Mouse (Mus musculus) limb, embryonic 12.5 days (tissue): Measurements from ENCODE around the gene Bex6. TPM values are rescaled to one million over a fixed set of nuclear protein-coding genes. Genes with fewer than 3 reads are reported as not detected.
A peak's percentile ranks its signal among the peaks of the same experiment; 100 is the strongest.

ENCODE experiments used
- ATAC-seq: fragments of 200-750 bp; cut with Nextera tagmentation; 2 replicates; pipeline ENCODE4 v1.8.0; 2017; ENCODE audit warnings: low read depth, moderate TSS enrichment; ENCODE audit not compliant: insufficient number of reproducible peaks, insufficient read depth, low FRiP score, low TSS enrichment
- H3K27ac ChIP-seq: fragments of 300-500 bp; sonication (generic); 2 replicates; pipeline ENCODE4 v1.5.1; 2016; ENCODE audit warnings: mild to moderate bottlenecking, moderate library complexity
- H3K27me3 ChIP-seq: fragments of 300-500 bp; sonication (generic); 2 replicates; pipeline ENCODE4 v1.6.1; 2016; ENCODE audit warnings: mild to moderate bottlenecking, moderate library complexity
- H3K36me3 ChIP-seq: fragments of 300-500 bp; sonication (generic); 2 replicates; pipeline ENCODE4 v1.6.1; 2016; ENCODE audit warnings: mild to moderate bottlenecking, moderate library complexity
- H3K4me1 ChIP-seq: fragments of 300-500 bp; sonication (generic); replicated peaks from 2 replicates; pipeline ENCODE4 v1.6.1; 2016
- H3K4me2 ChIP-seq: fragments of 300-500 bp; sonication (generic); 2 replicates; pipeline ENCODE4 v1.6.1; 2016; ENCODE audit warnings: mild to moderate bottlenecking, moderate library complexity
- H3K4me3 ChIP-seq: fragments of 300-500 bp; sonication (generic); replicated peaks from 2 replicates; pipeline ENCODE4 v1.5.1; 2016; ENCODE audit warnings: mild to moderate bottlenecking
- H3K9ac ChIP-seq: fragments of 300-500 bp; sonication (generic); replicated peaks from 2 replicates; pipeline ENCODE4 v1.6.1; 2016; ENCODE audit warnings: mild to moderate bottlenecking, moderate library complexity
- H3K9me3 ChIP-seq: fragments of 300-500 bp; sonication (generic); 2 replicates; pipeline ENCODE4 v1.6.1; 2016; ENCODE audit warnings: mild to moderate bottlenecking, moderate library complexity
- WGBS: fragments of 180-500 bp; shearing (Covaris S2); methylation state at CpG from one replicate; pipeline ENCODE4 v1.1.7; 2016; 5-methylcytosine and 5-hydroxymethylcytosine counted together
- polyA plus RNA-seq: library from polyadenylated mRNA; unstranded; fragments of >200 nt; fragmentation: Nextera tagmentation; extraction: Ambion mirVana; gene quantifications from 2 replicates; pipeline ENCODE4 v1.2.1, GENCODE M21; 2016

Bex6 gene
- polyA plus RNA-seq, 1 experiment from 2014 or later: not detected

DNA sequence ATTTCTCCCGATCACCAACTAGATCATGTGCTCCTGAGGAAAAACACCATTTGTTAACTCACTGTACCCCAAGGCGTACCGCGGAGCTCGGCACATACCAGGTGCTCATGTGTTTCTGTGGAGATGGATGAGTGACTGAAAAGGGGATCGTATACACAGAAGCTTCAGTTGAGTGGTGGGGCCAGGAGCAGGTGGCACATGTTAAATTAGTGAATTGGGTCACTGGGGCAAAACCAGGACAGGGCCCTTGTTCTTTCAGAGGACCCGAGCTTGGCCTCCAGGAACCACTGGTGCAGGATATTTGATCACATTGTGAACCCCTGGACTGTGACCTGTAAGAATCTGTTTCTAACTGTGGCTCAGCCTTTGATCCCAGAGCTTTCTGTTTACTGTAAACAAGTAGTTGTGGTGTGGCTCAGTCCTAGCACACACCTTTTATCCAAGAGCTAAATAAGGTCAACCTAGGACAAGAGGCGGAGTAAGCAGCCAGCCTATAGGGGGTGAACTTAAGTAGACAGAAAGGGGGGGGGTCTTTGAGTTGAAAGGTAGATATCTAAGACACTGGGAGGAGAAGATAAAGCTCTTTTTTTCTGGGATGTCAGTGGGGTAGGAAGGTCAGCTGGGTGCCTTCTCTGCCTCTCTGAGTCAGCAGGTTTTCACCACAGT is 5.2 kb upstream of the Bex6 start:
- H3K9me3 ChIP-seq: no peaks in the 10 kb centered on the region
- no peak overlapping the region for H3K4me2 ChIP-seq
- no peak for ATAC-seq
- H3K27me3 ChIP-seq: no peaks in the 10 kb centered on the region
- H3K36me3 ChIP-seq: no peaks in the 10 kb centered on the region
- H3K9ac ChIP-seq: no peak overlapping the region
- H3K4me1 ChIP-seq: peaks cover 5% of the 10 kb centered on the region
- 89% methylated on average over 8 of the region's 8 CpGs for WGBS
- H3K4me3 ChIP-seq: no peak overlapping the region
- H3K27ac ChIP-seq: no peak overlapping the region

GRCm38 (mm10) chr16:32175029-32175428 is 4.6 kb upstream of the Bex6 start:
- Histone ChIP-seq H3K27me3 (no peaks in the 10 kb centered on the region), H3K4me2 (no peak overlapping the region), H3K9me3 (no peaks in the 10 kb centered on the region), H3K27ac (no peak overlapping the region), H3K36me3 (no peaks in the 10 kb centered on the region), H3K9ac (no peak overlapping the region), H3K4me1 (peaks cover 5% of the 10 kb centered on the region), H3K4me3 (no peak overlapping the region)
- no peak for ATAC-seq
- WGBS: 91% methylated on average over 4 of the region's 4 CpGs

- 59% methylated on average over 18 of the region's 18 CpGs for WGBS
- ATAC-seq: no peak
- peaks cover 5% of the 10 kb centered on the region for H3K4me1 ChIP-seq
- no peaks in the 10 kb centered on the region for H3K36me3 ChIP-seq
- no peaks in the 10 kb centered on the region for H3K27me3 ChIP-seq
- H3K4me2 ChIP-seq: peak overlapping the region; percentile 6; the same call in 1 of the 2 replicates
- 0 out of 2 replicates have a peak overlapping the region, but pooled peaks have one; percentile 37 for H3K9ac ChIP-seq
- peak overlapping the region; percentile 45; the same call in 1 of the 2 replicates for H3K27ac ChIP-seq
- no peak overlapping the region for H3K4me3 ChIP-seq
- H3K9me3 ChIP-seq: no peaks in the 10 kb centered on the region
Measured at GRCm38 (mm10) chr16:32176896-32177686, 2.5 kb upstream of the Bex6 start.

- no peak overlapping the region for H3K4me2 ChIP-seq
- H3K9ac ChIP-seq: no peak overlapping the region
- no peak overlapping the region for H3K27ac ChIP-seq
- H3K4me1 ChIP-seq: 0 out of 2 replicates have a peak, but pooled peaks cover 3% of the 10 kb centered on the region
- WGBS: 96% methylated on average over 5 of the region's 5 CpGs
- ATAC-seq: no peak
- H3K4me3 ChIP-seq: no peak overlapping the region
- H3K27me3 ChIP-seq: no peaks in the 10 kb centered on the region
- no peaks in the 10 kb centered on the region for H3K36me3 ChIP-seq
- H3K9me3 ChIP-seq: no peaks in the 10 kb centered on the region
Measured at GRCm38 (mm10) chr16:32186056-32186455, 6.4 kb downstream of the Bex6 start.

DNA sequence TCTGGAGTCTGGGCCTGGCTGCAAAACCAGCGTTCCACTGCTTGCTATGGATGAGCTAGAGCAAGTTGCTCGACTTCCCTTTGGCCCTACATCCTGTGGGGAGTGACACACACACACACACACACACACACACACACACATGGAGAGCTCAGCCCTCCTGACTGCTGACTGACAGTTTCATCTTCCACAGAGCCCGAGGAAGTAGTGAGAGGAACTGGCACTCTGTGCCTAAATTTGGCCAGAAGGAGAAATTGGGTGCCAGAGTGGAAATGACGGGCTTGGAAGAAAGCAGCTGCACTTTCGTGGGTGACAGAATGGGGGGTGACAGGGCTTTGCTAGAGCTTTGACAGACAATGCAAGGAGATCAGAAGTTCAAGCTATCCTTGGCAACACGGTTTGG is 9.5 kb downstream of the Bex6 start:
- H3K9me3 ChIP-seq: no peaks in the 10 kb centered on the region
- no peaks in the 10 kb centered on the region for H3K36me3 ChIP-seq
- H3K4me2 ChIP-seq: no peak overlapping the region
- H3K4me3 ChIP-seq: no peak overlapping the region
- WGBS: 73% methylated on average over 6 of the region's 6 CpGs
- 0 out of 2 replicates have a peak, but pooled peaks cover 3% of the 10 kb centered on the region for H3K4me1 ChIP-seq
- no peaks in the 10 kb centered on the region for H3K27me3 ChIP-seq
- H3K27ac ChIP-seq: no peak overlapping the region
- ATAC-seq: no peak
- H3K9ac ChIP-seq: no peak overlapping the region

DNA sequence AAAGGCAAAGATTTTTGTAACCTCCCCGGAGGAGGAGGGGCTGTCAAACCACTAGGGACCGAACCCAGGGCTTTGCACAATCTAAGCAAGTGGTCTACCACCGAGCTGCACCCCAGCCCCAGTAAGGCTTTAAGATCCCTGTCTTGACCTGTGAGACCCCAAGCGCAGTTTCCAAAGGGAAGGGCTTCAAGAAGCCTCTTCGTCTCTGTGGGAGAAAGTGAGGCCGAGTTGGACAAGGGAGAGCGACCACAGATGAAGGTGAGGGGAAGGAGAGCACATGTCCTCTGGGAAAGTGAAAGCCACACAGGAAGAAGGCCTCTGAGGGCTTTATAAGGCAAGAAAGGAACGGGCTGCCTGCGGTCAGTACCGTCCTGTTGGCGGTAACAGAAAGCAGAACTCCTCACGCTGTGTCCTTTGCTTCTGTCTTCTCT is 10.4 kb downstream of the Bex6 start:
- H3K36me3 ChIP-seq: no peaks in the 10 kb centered on the region
- H3K9me3 ChIP-seq: no peaks in the 10 kb centered on the region
- H3K4me1 ChIP-seq: 0 out of 2 replicates have a peak, but pooled peaks cover 3% of the 10 kb centered on the region
- no peak overlapping the region for H3K4me3 ChIP-seq
- ATAC-seq: no peak
- H3K27ac ChIP-seq: no peak overlapping the region
- H3K4me2 ChIP-seq: no peak overlapping the region
- no peak overlapping the region for H3K9ac ChIP-seq
- H3K27me3 ChIP-seq: no peaks in the 10 kb centered on the region
- WGBS: 57% methylated on average over 10 of the region's 12 CpGs

- WGBS: 56% methylated on average over 21 of the region's 21 CpGs
Measured at GRCm38 (mm10) chr16:32200256-32201003, 20.8 kb downstream of the Bex6 start.

DNA sequence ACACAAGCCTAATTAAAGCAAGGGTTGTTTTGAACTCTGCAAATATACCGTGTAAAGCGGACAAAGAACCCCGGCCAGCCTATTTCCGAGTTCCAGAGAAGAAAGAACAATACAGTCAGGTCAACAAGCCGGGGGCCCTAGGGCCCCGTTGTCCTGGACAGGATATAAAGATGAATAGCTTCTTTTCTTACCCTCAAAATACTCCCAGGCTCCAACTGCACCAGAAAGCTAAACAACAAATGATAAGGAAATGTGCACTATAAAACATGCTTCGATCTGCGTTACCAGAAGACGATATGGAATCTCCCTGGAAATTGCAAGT is 21.3 kb downstream of the Bex6 start:
- no peaks in the 10 kb centered on the region for H3K36me3 ChIP-seq
- H3K4me1 ChIP-seq: peaks cover 9% of the 10 kb centered on the region
- H3K9me3 ChIP-seq: no peaks in the 10 kb centered on the region
- WGBS: 74% methylated on average over 9 of the region's 9 CpGs
- H3K9ac ChIP-seq: no peak overlapping the region
- ATAC-seq: no peak
- H3K27me3 ChIP-seq: no peaks in the 10 kb centered on the region
- peak overlapping the region; percentile 29; the same call in 1 of the 2 replicates for H3K4me2 ChIP-seq
- H3K27ac ChIP-seq: no peak overlapping the region
- H3K4me3 ChIP-seq: no peak overlapping the region

More at GRCm38 (mm10) chr16:32200256-32201003, 20.8 kb downstream of the Bex6 start:
- H3K36me3 ChIP-seq: no peaks in the 10 kb centered on the region
- H3K27me3 ChIP-seq: no peaks in the 10 kb centered on the region
- H3K4me2 ChIP-seq: peak overlapping the region; percentile 29
- peaks cover 9% of the 10 kb centered on the region for H3K4me1 ChIP-seq
- H3K27ac ChIP-seq: 0 out of 2 replicates have a peak overlapping the region, but pooled peaks have one; percentile 53
- H3K4me3 ChIP-seq: no peak overlapping the region
- H3K9ac ChIP-seq: no peak overlapping the region
- ATAC-seq: no peak
- no peaks in the 10 kb centered on the region for H3K9me3 ChIP-seq

DNA sequence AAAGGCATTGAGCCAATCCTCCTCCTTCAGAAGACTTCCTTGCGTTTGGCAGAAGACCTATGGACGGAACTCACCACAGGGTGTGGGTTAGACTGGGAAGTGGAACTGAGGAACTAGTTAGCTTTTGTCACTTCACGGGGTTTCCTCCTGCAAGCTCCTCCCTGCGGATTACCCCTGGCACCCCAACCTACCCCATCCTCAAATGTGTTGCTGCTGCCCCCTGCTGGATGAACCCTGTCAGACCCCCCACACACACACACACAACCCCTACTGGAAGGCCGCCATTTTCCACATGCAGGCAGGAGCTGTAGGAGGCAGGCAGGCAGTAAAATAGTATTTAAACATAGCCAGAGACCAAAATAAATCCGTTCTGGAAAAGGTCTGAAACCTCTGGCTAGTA is 23.1 kb downstream of the Bex6 start:
- H3K4me2 ChIP-seq: no peak overlapping the region
- ATAC-seq: no peak
- no peaks in the 10 kb centered on the region for H3K27me3 ChIP-seq
- no peak overlapping the region for H3K9ac ChIP-seq
- peaks cover 9% of the 10 kb centered on the region for H3K4me1 ChIP-seq
- 67% methylated on average over 6 of the region's 6 CpGs for WGBS
- no peak overlapping the region for H3K27ac ChIP-seq
- H3K4me3 ChIP-seq: no peak overlapping the region
- H3K9me3 ChIP-seq: no peaks in the 10 kb centered on the region
- no peaks in the 10 kb centered on the region for H3K36me3 ChIP-seq

GRCm38 (mm10) chr16:32204902-32205301 is 25.3 kb downstream of the Bex6 start:
- H3K4me2 ChIP-seq: no peak overlapping the region
- 56% methylated on average over 3 of the region's 3 CpGs for WGBS

DNA sequence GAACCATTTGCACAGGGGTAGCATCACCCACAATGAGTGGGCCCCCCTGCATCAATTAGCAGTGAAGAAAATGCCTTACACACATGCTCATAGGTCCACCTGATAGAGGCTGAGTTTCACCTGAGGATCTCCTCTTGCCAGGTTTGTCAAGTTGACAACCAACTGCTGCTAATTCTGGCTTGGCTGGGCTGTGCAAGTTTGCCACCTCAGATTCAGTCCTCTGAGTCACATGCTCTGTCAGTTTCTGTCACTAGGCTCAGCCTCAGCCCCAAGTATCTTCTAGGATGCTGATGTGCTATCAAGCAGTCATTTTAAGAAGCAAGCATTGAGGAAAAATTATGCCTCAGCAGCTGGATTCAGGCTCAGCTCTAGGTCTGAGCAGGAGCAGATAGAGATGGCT is 34.5 kb downstream of the Bex6 start:
- Histone ChIP-seq H3K4me1 (no peaks in the 10 kb centered on the region), H3K27me3 (no peaks in the 10 kb centered on the region; the same call in 1 of the 2 replicates), H3K36me3 (no peaks in the 10 kb centered on the region), H3K4me3 (no peak overlapping the region), H3K27ac (no peak overlapping the region), H3K9ac (no peak overlapping the region), H3K9me3 (peaks cover 8% of the 10 kb centered on the region; the same call in 1 of the 2 replicates), H3K4me2 (no peak overlapping the region)
- ATAC-seq: no peak

More at GRCm38 (mm10) chr16:32204902-32205301, 25.3 kb downstream of the Bex6 start:
- ATAC-seq: no peak
- H3K9me3 ChIP-seq: peaks cover 8% of the 10 kb centered on the region; the same call in 1 of the 2 replicates
- no peaks in the 10 kb centered on the region for H3K36me3 ChIP-seq
- no peak overlapping the region for H3K4me3 ChIP-seq
- peaks cover 9% of the 10 kb centered on the region for H3K4me1 ChIP-seq
- no peak overlapping the region for H3K27ac ChIP-seq
- H3K9ac ChIP-seq: no peak overlapping the region
- no peaks in the 10 kb centered on the region for H3K27me3 ChIP-seq
